Mouse (Mus musculus): ENCODE measurements around the gene Rps6ka5. TPM values are rescaled to one million over a fixed set of nuclear protein-coding genes. Genes with fewer than 3 reads are reported as not detected.

Gene Rps6ka5
- total and polyA plus RNA-seq, 3 experiments = 0.92 to 3.3 TPM; not detected in 1

DNA sequence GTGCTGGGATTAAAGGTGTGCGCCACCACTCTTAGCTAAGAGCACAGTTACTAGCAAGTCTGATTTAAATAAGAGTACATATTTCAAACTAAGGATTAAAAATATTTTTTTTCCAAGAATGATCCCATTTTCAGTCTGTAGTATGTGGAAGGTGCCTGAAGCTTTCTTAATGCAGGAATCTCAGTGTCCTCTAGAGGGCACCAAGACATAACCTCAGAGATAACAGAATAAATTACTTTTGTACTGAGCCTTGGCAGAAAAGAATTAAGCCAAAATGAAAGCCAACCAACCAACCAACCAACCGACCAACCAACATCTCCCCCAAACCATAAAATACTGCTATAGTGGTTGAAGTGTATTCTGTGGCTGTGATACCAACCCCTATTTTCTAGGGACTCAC is 148.5 kb downstream of the Rps6ka5 start:
- Histone ChIP-seq H3K9ac (ENCODE audit: control insufficient read depth, low read depth, low read length, poor library complexity, severe bottlenecking) (peak overlapping the region; percentile 28; the same call in 1 of the 2 replicates), H3K27ac (ENCODE audit: control insufficient read depth, low read depth, low read length) (no peak overlapping the region), H3K4me3 (ENCODE audit: control insufficient read depth in 1 of 2, insufficient read depth in 1 of 2, low read depth in 2 of 2, low read length in 2 of 2) (peak overlapping the region; percentile 30 to 53; a peak in 3 of 4 replicates), H3K36me3 (ENCODE audit: control insufficient read depth in 1 of 2, insufficient read depth in 2 of 2, low read length in 2 of 2) (no peaks in the 10 kb centered on the region), H3K27me3 (ENCODE audit: control insufficient read depth in 1 of 2, insufficient read depth in 2 of 2, low read length in 2 of 2) (no peaks in the 10 kb centered on the region), H3K79me2 (ENCODE audit: control insufficient read depth, insufficient read depth, low read length, poor library complexity) (no peaks in the 10 kb centered on the region), H3K9me3 (replicated peaks; ENCODE audit: insufficient read depth, low read length) (no peaks in the 10 kb centered on the region), H3K4me1 (ENCODE audit: control insufficient read depth in 1 of 2, insufficient read depth in 2 of 2, low read length in 2 of 2) (peaks cover 0 to 5% of the 10 kb centered on the region in 2 experiments; a peak in 2 of 4 replicates)
- peak; percentile 76 for DNase-seq (ENCODE audit: low read depth, low spot score)
- no peak for TF ChIP-seq CHD1 (IDR thresholded peaks at IDR 0.05; ENCODE audit: low read depth, low read length)
- no peak for TF ChIP-seq ZMIZ1 (IDR thresholded peaks at IDR 0.05; ENCODE audit: low read depth, low read length)
- TF ChIP-seq GABPA (IDR thresholded peaks at IDR 0.05; ENCODE audit: low read depth, low read length) = no peak
- no peak for TF ChIP-seq E2F4 (IDR thresholded peaks at IDR 0.05; ENCODE audit: borderline replicate concordance, low read depth, low read length)
- TF ChIP-seq SMC3 (IDR thresholded peaks at IDR 0.05; ENCODE audit: low read depth, low read length) = peak; percentile 88
- TF ChIP-seq KAT2A (conservative IDR thresholded peaks at IDR 0.05; ENCODE audit: low read depth, low read length) = no peak
- no peak for TF ChIP-seq MEF2A (IDR thresholded peaks at IDR 0.05; ENCODE audit: extremely low read depth, insufficient replicate concordance, low read depth, low read length, poor library complexity, severe bottlenecking)
- no peak for TF ChIP-seq TAL1 (IDR thresholded peaks at IDR 0.05; ENCODE audit: low read length)
- no peak for TF ChIP-seq MXI1 (IDR thresholded peaks at IDR 0.05; ENCODE audit: low read depth, low read length)
- no peak for TF ChIP-seq POLR2AphosphoS5 (IDR thresholded peaks at IDR 0.05; ENCODE audit: borderline replicate concordance, low read depth, low read length)
- no peak for TF ChIP-seq ZNF384 (IDR thresholded peaks at IDR 0.05; ENCODE audit: low read depth, low read length)
- TF ChIP-seq ZC3H11A (IDR thresholded peaks at IDR 0.05; ENCODE audit: low read depth, low read length) = peak; percentile 80
- no peak for TF ChIP-seq ZKSCAN1 (IDR thresholded peaks at IDR 0.05; ENCODE audit: low read depth, low read length)
- no peak for TF ChIP-seq RCOR1 (IDR thresholded peaks at IDR 0.05; ENCODE audit: low read depth, low read length)
- TF ChIP-seq CTCF (IDR thresholded peaks at IDR 0.05 in 2 of 3, conservative IDR thresholded peaks at IDR 0.05 in 1 of 3; ENCODE audit: control insufficient read depth in 1 of 3, insufficient read depth in 1 of 3, low read depth in 2 of 3, low read length in 3 of 3, poor library complexity in 1 of 3, severe bottlenecking in 1 of 3) = peak in 2 of 3 experiments; percentile 62 to 94; a peak in 4 of 6 replicates
- no peak for TF ChIP-seq JUND (IDR thresholded peaks at IDR 0.05; ENCODE audit: low read depth, low read length)
- TF ChIP-seq USF1 (IDR thresholded peaks at IDR 0.05; ENCODE audit: low read depth, low read length) = no peak
- peak; percentile 95 for TF ChIP-seq RAD21 (IDR thresholded peaks at IDR 0.05; ENCODE audit: low read depth, low read length)
- no peak for TF ChIP-seq MYC (IDR thresholded peaks at IDR 0.05; ENCODE audit: low read depth, low read length)
- no peak for TF ChIP-seq POLR2AphosphoS2 (IDR thresholded peaks at IDR 0.05; ENCODE audit: low read length)
- peak; percentile 66 for TF ChIP-seq GATA1 (IDR thresholded peaks at IDR 0.05; ENCODE audit: low read depth, low read length)
- no peak for TF ChIP-seq TCF12 (IDR thresholded peaks at IDR 0.05; ENCODE audit: low read depth, low read length)
- 0 out of 2 replicates have a peak, but pooled peaks have one; percentile 9 for TF ChIP-seq SIN3A (IDR thresholded peaks at IDR 0.05; ENCODE audit: low read length)
- 0 out of 2 replicates have a peak, but pooled peaks have one; percentile 22 for TF ChIP-seq TBP (IDR thresholded peaks at IDR 0.05; ENCODE audit: low read depth, low read length)
- no peak for TF ChIP-seq UBTF (IDR thresholded peaks at IDR 0.05; ENCODE audit: borderline replicate concordance, insufficient read depth, low read depth, low read length)
- TF ChIP-seq ELF1 (IDR thresholded peaks at IDR 0.05; ENCODE audit: low read depth, low read length) = no peak
- TF ChIP-seq ETS1 (IDR thresholded peaks at IDR 0.05; ENCODE audit: low read depth, low read length) = no peak
- TF ChIP-seq EP300 (IDR thresholded peaks at IDR 0.05; ENCODE audit: low read depth in 1 of 2, low read length in 2 of 2) = no peak
- no peak for TF ChIP-seq NRF1 (IDR thresholded peaks at IDR 0.05; ENCODE audit: insufficient read depth, low read depth, low read length, poor library complexity, severe bottlenecking)
- no peak for TF ChIP-seq CHD2 (IDR thresholded peaks at IDR 0.05; ENCODE audit: low read length)
- TF ChIP-seq HCFC1 (IDR thresholded peaks at IDR 0.05; ENCODE audit: low read depth, low read length) = no peak
- no peak for TF ChIP-seq MYB (IDR thresholded peaks at IDR 0.05; ENCODE audit: low read depth, low read length)
- no peak for TF ChIP-seq NELFE (IDR thresholded peaks at IDR 0.05; ENCODE audit: low read depth, low read length)
- TF ChIP-seq BHLHE40 (IDR thresholded peaks at IDR 0.05; ENCODE audit: borderline replicate concordance, low read depth, low read length) = no peak
- TF ChIP-seq MAZ (IDR thresholded peaks at IDR 0.05; ENCODE audit: low read depth, low read length) = no peak
- no peak for TF ChIP-seq POLR2A (IDR thresholded peaks at IDR 0.05; ENCODE audit: control insufficient read depth in 1 of 2, insufficient read depth in 1 of 2, low read depth in 1 of 2, low read length in 2 of 2, poor library complexity in 1 of 2)
- no peak for TF ChIP-seq MAX (IDR thresholded peaks at IDR 0.05; ENCODE audit: low read length)
- no peak for TF ChIP-seq MAFK (IDR thresholded peaks at IDR 0.05; ENCODE audit: borderline replicate concordance, low read depth, low read length)

All from MEL (cell line).